Mouse (Mus musculus): ENCODE data around the gene Hspb2. TPM values are rescaled to one million over a fixed set of nuclear protein-coding genes. Genes with fewer than 3 reads are reported as not detected.

Gene Hspb2
- polyA plus RNA-seq, 1 experiment from 2014 or later = 1.3 TPM

DNA sequence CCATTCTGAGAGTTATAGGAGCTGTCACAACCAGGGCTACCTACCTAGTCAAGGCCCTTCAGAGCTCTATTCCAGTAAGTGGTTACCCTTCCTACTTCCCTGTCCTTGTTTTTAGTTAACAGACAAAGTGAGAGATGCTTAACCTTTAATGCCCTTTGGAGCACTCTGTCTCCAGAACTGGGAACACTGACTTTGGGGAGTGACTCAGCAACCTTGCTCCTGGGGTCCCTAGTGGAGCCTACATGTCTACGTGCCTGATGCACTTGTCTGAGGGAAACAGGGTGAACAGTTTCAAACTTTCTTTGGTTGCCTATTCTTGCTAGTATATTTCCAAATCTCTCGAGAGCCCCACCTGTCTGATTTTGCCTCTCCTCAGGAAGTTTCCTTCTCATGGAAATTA lies 9.4 kb downstream of the Hspb2 start:
- 74% methylated on average over 2 of the region's 2 CpGs for WGBS
- no peak overlapping the region for H3K27ac ChIP-seq
- peaks cover 19% of the 10 kb centered on the region for H3K4me1 ChIP-seq (replicated peaks)
- no peak overlapping the region for H3K4me3 ChIP-seq
- peaks cover 17% of the 10 kb centered on the region for H3K27me3 ChIP-seq
- no peak overlapping the region for H3K9ac ChIP-seq
- ATAC-seq (ENCODE audit: low FRiP score) = no peak
- H3K4me2 ChIP-seq = no peak overlapping the region
- H3K36me3 ChIP-seq = no peaks in the 10 kb centered on the region
- no peaks in the 10 kb centered on the region for H3K9me3 ChIP-seq

DNA sequence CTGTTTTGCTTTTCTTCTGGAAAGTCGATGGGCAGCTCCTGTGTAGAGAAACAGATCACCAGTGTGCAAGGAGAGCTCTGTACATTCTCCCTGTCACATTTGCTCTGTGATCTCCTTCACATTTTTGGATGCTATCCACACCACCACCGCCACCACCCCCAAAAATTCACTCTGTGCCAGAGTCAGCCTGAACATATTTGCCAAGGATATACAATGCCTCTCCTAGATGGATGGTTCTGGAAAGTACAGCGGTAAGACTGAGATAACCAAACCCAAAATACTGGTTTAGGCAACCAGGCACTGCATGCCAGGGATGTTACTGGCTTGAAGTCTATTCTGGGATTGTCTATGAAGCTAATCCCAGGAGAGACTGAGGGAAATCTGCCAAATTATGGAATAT lies 9.9 kb downstream of the Hspb2 start:
- Histone ChIP-seq H3K27ac (no peak overlapping the region), H3K4me3 (no peak overlapping the region), H3K4me2 (no peak overlapping the region), H3K9ac (no peak overlapping the region), H3K4me1 (replicated peaks) (peaks cover 19% of the 10 kb centered on the region), H3K27me3 (peaks cover 17% of the 10 kb centered on the region), H3K9me3 (no peaks in the 10 kb centered on the region), H3K36me3 (no peaks in the 10 kb centered on the region)
- no peak for ATAC-seq (ENCODE audit: low FRiP score)
- 84% methylated on average over 3 of the region's 3 CpGs for WGBS

DNA sequence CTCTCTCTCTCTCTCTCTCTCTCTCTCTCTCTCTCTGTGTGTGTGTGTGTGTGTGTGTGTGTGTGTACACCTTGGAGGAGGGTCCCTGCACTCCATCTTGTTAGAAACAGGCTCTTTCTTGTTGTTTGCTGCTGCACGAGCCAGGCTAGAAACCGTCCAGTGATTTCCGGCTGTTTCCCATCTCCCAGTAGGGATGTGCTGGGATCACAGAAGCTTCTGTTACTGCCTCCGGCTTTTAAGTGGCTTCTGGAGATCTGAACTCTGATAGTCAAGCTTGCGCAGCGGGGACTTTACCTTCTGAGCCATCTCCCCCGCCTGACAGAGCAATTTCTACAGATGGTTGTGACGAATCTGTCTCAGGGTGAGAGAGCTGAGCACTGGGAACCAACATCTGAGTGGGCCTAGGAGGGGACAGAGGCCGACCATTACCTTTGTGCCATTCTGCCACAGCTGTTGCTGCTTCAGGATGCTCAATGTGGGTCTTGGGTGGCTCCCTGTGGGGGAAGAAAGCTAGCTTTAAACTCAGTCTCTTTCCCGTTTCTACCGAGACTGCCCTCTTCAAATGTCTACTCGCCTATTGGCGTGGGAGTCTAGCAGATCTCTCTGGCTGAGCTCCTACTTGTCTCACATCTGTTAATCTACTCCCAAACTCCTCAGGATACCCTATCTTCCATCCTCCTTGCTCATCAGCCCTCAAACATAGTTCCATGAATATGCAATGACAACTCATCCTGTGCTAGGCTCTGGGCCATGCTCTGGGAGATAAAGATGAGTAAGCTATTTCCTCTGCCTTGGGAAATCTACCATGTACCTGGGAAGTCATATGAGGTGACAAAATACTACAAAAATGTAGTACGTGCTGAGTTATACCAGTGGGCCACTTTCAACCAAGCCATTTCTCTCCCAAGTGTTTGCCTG lies 11.0 kb downstream of the Hspb2 start:
- 89% methylated on average over 14 of the region's 14 CpGs for WGBS

DNA sequence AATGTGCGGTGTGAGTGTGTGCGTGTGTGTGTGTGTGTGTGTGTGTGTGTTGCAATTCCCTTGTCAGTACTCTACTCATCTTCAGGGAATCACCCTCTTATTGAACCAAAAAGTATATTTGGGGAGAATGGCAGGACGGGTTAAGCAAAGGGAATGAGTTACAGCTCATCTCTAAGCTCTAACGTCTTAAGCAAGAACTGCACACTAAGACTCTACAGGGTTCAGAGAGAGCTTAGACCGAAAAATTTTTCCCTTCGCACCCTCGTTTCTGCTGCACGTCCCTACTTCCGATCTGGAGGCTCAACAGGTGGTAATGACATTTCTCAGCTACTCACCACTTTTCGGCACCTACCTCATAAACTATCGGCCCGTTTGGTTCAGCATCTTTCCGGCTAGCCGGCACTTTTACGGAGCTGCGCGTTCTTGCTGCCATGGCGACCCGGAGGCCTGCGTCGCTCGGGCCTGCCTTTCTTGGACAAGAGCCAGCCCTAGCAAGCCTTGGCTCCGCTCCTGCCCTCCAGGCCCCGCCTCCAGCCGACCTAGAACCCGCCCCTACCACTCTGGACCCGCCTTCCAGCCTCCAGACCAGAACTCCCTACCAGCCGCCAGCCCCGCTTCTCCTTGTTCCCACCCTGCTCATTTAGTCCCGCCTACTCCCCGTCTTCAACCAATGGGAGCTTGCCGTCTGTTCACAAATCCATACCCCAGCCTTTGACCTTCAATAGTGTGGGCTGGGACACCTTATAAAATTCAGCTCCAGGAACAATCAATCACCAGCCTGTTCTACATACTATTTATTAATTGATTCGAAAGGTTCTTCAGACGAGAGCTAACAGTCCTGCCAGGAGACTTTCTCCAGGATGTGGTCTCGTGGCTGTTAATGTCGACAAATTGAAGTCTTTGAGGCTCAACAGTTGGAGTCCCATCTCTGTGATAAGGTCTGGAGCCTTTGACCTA lies 13.0 kb downstream of the Hspb2 start, which contains the start of gene Dixdc1:
TSS of gene Dixdc1 (minus strand) at position 604 of the 957 bp plus-strand sequence.
- WGBS = 13% methylated on average over 36 of the region's 36 CpGs
- H3K27ac ChIP-seq = no peak within 1 kb of the TSS
- peak; percentile 92 for ATAC-seq (ENCODE audit: low FRiP score)
- H3K27me3 ChIP-seq = peaks cover 5% of the 10 kb centered on the region; the same call in 1 of the 2 replicates
- H3K4me2 ChIP-seq = peak within 1 kb of the TSS; percentile 60
- peak within 1 kb of the TSS; percentile 35; the same call in 1 of the 2 replicates for H3K9ac ChIP-seq
- H3K9me3 ChIP-seq = no peaks in the 10 kb centered on the region
- peak within 1 kb of the TSS; percentile 36 for H3K4me3 ChIP-seq
- peaks cover 11% of the 10 kb centered on the region for H3K4me1 ChIP-seq (replicated peaks)
- H3K36me3 ChIP-seq = no peaks in the 10 kb centered on the region

More for the DNA sequence above, 11.0 kb downstream of the Hspb2 start:
- Histone ChIP-seq H3K4me2 (no peak overlapping the region), H3K4me1 (replicated peaks) (peaks cover 15% of the 10 kb centered on the region), H3K27ac (no peak overlapping the region), H3K4me3 (no peak overlapping the region), H3K27me3 (peaks cover 13% of the 10 kb centered on the region), H3K36me3 (no peaks in the 10 kb centered on the region), H3K9me3 (no peaks in the 10 kb centered on the region), H3K9ac (no peak overlapping the region)
- no peak for ATAC-seq (ENCODE audit: low FRiP score)

DNA sequence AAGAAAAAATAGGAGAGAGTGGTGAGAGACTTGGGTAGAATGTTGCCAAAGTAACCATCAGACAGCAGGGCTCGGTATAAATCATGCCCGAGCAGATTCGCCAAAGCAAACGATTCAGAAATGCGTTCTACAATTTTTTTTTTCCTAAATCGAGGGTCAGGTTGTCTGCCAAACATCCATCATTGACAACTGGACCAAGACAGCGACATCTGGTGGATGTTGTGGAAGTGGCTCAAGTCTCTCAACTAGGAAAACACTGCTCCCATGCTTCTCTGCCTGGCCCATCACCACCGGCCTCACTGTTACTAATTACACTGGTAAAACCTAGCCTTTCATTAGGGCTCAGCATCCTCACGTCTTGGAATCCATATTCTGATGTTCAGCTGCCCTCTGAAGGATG lies 17.2 kb downstream of the Hspb2 start:
- WGBS = 8% methylated on average over 9 of the region's 9 CpGs
- no peak overlapping the region for H3K27ac ChIP-seq
- H3K4me1 ChIP-seq (replicated peaks) = peaks cover 17% of the 10 kb centered on the region
- H3K36me3 ChIP-seq = no peaks in the 10 kb centered on the region
- peak overlapping the region; percentile 24 for H3K4me2 ChIP-seq
- no peak overlapping the region for H3K4me3 ChIP-seq
- no peak for ATAC-seq (ENCODE audit: low FRiP score)
- no peaks in the 10 kb centered on the region for H3K9me3 ChIP-seq
- H3K27me3 ChIP-seq = 0 out of 2 replicates have a peak, but pooled peaks cover 5% of the 10 kb centered on the region
- H3K9ac ChIP-seq = no peak overlapping the region

DNA sequence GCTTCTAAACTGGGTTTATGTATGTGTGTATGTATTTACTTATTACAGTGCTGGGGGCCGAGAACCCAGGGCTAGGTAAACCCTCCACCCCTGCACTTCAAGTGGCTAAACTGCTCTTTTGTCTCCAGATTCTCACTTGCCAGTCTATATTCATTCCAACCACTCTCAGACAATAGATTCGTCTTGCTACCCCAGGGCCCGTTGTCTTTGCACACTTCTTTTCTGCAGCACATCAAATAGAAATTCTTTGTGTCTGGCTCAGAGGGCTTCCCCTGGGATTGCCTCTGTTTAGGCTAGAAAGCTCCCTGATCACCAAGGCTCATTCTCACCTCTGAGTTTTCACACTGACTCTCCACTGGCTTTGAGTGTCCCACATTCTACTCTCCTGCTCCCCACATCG lies 19.6 kb downstream of the Hspb2 start:
- ATAC-seq (ENCODE audit: low FRiP score) = no peak
- no peaks in the 10 kb centered on the region for H3K36me3 ChIP-seq
- WGBS = 7% methylated on average over 4 of the region's 4 CpGs
- H3K9me3 ChIP-seq = no peaks in the 10 kb centered on the region
- peaks cover 13% of the 10 kb centered on the region for H3K4me1 ChIP-seq (replicated peaks)
- H3K27me3 ChIP-seq = 0 out of 2 replicates have a peak, but pooled peaks cover 5% of the 10 kb centered on the region
- H3K27ac ChIP-seq = peak overlapping the region; percentile 13
- H3K4me2 ChIP-seq = no peak overlapping the region
- H3K4me3 ChIP-seq = no peak overlapping the region
- no peak overlapping the region for H3K9ac ChIP-seq

DNA sequence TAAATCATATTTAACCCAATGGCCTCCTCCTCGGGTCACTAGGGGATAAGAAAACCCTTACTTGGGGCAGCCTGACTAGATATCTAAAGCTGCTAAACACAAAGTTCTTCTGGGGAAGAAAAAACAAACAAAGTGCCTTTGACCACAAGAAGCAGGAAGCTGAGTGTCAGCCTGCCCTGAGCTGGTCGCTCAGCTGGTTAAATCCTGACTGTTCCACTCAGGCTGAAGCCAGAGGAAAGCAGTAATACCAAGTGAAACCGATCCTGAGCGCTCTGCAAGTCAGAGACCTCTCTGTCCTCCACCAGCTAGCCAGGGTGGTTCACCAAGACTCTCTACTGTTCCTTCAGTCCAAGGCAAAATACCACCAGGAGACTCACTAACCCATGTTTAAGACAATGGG lies 22.6 kb downstream of the Hspb2 start:
- Histone ChIP-seq H3K9ac (no peak overlapping the region), H3K36me3 (no peaks in the 10 kb centered on the region), H3K4me1 (replicated peaks) (peaks cover 42% of the 10 kb centered on the region), H3K4me2 (no peak overlapping the region), H3K27ac (peak overlapping the region; percentile 23; the same call in 1 of the 2 replicates), H3K27me3 (no peaks in the 10 kb centered on the region), H3K4me3 (no peak overlapping the region), H3K9me3 (no peaks in the 10 kb centered on the region)
- 69% methylated on average over 4 of the region's 4 CpGs for WGBS
- ATAC-seq (ENCODE audit: low FRiP score) = no peak

DNA sequence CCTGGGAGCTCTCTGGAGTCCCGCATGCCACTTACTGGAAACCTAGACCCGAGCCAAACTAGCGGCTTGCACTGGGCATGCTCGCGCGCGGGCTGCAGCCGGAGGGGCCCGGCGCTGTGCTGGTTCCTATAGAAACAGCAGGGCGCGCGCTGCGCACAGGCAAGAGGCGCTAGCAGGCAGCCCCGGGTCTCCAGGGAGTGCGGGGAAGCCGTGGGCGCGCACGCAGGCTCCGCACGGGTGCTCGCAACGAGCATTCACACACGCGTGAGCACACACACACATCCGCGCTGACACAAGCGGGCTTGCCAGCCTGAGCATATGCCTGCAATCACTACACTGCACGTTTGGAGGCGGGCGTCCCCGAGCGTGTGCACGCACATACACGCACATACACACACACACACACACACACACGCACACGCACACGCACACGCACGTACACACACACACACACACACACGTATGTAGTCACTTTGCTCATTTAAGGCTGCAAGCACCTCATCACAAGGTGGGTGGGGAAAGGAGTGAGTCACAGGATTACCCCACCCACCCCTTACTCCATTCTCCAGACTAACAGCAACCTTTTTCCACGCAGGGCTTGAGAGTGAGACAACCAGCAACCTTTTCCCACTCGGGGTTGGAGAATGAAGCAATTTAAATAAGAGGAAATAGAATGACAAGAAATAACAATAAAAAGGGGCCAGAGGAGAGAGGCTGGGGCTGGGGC lies 24.1 kb downstream of the Hspb2 start:
- H3K4me1 ChIP-seq (replicated peaks) = peaks cover 55% of the 10 kb centered on the region
- ATAC-seq (ENCODE audit: low FRiP score) = peak; percentile 96

DNA sequence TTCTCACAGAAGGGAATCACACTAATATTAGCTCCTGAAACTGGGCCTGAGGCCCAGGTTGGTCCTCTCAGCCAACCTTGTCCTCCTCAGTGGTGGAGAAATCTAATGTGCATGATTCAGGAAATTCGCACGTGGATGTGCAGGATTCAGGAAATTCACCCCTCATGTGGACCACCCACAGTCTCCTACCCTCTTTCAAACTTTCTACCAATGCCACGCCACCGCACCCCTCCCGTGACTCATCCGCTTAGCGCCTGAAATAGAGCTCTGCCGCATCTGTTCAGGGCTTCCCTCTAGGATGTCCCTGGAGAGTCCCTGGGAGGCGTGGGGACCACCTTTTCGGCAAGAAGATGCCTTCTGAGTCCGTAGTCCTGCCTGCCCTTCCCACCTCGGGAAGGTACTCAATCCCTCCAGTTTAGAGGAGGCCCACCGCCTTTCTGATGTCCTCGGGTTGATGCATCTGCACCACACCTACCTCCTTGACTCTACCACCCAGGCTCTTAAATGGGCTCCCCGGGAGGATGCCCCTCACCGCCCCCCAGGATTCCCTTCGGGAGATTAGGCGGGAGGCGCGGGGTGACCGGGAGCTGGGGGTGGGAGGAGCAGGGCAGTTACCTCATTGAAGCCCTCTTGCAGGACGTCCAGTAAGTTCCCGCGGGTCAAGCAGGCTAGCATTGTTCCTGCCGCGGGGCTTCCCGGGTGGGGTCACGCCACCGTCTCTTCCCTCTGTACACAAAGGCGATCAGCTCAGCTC lies 24.8 kb downstream of the Hspb2 start:
- no peaks in the 10 kb centered on the region for H3K36me3 ChIP-seq
- no peaks in the 10 kb centered on the region for H3K27me3 ChIP-seq
- peak; percentile 19 for ATAC-seq (ENCODE audit: low FRiP score)
- 2% methylated on average over 30 of the region's 30 CpGs for WGBS
- peak overlapping the region; percentile 59 for H3K4me3 ChIP-seq
- no peaks in the 10 kb centered on the region for H3K9me3 ChIP-seq
- H3K9ac ChIP-seq = peak overlapping the region; percentile 87
- peak overlapping the region; percentile 91 for H3K27ac ChIP-seq
- H3K4me1 ChIP-seq (replicated peaks) = peaks cover 59% of the 10 kb centered on the region
- peak overlapping the region; percentile 83 for H3K4me2 ChIP-seq

More for the DNA sequence above, 24.1 kb downstream of the Hspb2 start:
- Histone ChIP-seq H3K4me2 (peak overlapping the region; percentile 83), H3K36me3 (no peaks in the 10 kb centered on the region), H3K27ac (peak overlapping the region; percentile 91), H3K9ac (peak overlapping the region; percentile 87), H3K9me3 (no peaks in the 10 kb centered on the region), H3K27me3 (no peaks in the 10 kb centered on the region), H3K4me3 (peak overlapping the region; percentile 59)
- WGBS = under 1% methylated on average over 40 of the region's 45 CpGs

DNA sequence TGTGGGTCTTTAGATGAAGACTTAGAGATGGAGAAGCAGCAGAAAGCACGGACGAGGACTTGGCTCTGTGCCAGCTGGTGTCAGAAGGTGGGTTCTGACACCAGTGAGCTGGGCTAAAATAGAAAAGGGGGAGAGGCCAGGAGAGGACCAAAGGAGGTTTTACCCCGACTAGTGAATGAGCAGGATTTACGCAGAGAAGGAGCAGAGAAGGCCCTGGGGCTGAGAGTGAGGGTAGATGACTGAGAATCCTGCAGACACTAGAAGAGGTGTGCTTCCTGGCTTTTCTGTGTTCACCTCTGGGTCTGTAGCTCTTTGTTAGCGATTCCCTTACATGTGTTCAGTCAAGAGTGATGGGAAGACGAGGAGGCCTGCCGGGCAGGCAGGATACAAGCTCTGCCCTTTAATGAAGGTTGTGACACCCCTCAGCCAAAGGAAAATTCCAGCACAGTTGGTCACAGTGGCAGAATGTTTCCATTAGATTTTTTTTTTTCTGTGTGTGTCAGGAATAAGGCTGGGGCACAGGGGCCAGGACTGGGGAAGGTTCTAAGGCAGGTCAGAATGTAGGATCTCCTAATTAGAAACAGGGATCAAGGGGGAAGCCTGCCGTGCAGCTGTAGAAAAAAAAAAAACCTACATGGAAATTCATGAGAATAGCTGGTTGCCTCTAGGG lies 26.1 kb downstream of the Hspb2 start:
- peak overlapping the region; percentile 83 for H3K4me2 ChIP-seq
- peak overlapping the region; percentile 87 for H3K9ac ChIP-seq
- H3K4me1 ChIP-seq (replicated peaks) = peaks cover 68% of the 10 kb centered on the region
- H3K36me3 ChIP-seq = no peaks in the 10 kb centered on the region
- peak overlapping the region; percentile 59 for H3K4me3 ChIP-seq
- 21% methylated on average over 8 of the region's 8 CpGs for WGBS
- no peaks in the 10 kb centered on the region for H3K27me3 ChIP-seq
- H3K9me3 ChIP-seq = no peaks in the 10 kb centered on the region
- no peak for ATAC-seq (ENCODE audit: low FRiP score)
- peak overlapping the region; percentile 91 for H3K27ac ChIP-seq
